Mouse (Mus musculus): ENCODE measurements around the gene Zfp534. TPM values are rescaled to one million over a fixed set of nuclear protein-coding genes. Genes with fewer than 3 reads are reported as not detected.

Zfp534 gene
- polyA plus RNA-seq, 1 experiment from 2014 or later: not detected

Other genes starting within 250 kb of the Zfp534 start
- 4.2 and 5.8 TPM in 2 replicates for gene Zfp982, start 210.1 kb downstream of the Zfp534 start, polyA plus RNA-seq (2014; fragmentation: Nextera tagmentation; extraction: Ambion mirVana)
- 0.38 and 0.39 TPM in 2 replicates for gene Gm16503, start 162.3 kb downstream of the Zfp534 start, polyA plus RNA-seq (2014; fragmentation: Nextera tagmentation; extraction: Ambion mirVana)
- gene Zfp985, start 149.3 kb downstream of the Zfp534 start, polyA plus RNA-seq (2014; fragmentation: Nextera tagmentation; extraction: Ambion mirVana): 0.08 and 0.17 TPM in 2 replicates
- 3.2 and 4.4 TPM in 2 replicates for gene Zfp979, start 60.0 kb downstream of the Zfp534 start, polyA plus RNA-seq (2014; fragmentation: Nextera tagmentation; extraction: Ambion mirVana)
- gene Zfp984, start 107.2 kb upstream of the Zfp534 start, polyA plus RNA-seq (2014; fragmentation: Nextera tagmentation; extraction: Ambion mirVana): 7.4 and 8.3 TPM in 2 replicates
- 4.6 and 6.9 TPM in 2 replicates for gene Zfp933, start 145.8 kb upstream of the Zfp534 start, polyA plus RNA-seq (2014; fragmentation: Nextera tagmentation; extraction: Ambion mirVana)
- gene Miip, start 166.3 kb upstream of the Zfp534 start, polyA plus RNA-seq (2014; fragmentation: Nextera tagmentation; extraction: Ambion mirVana): 23.9 and 25.6 TPM in 2 replicates
- gene Fv1, start 166.4 kb upstream of the Zfp534 start, polyA plus RNA-seq (2014; fragmentation: Nextera tagmentation; extraction: Ambion mirVana): 5.2 and 5.5 TPM in 2 replicates
- 37.0 and 37.5 TPM in 2 replicates for gene Mfn2, start 202.2 kb upstream of the Zfp534 start, polyA plus RNA-seq (2014; fragmentation: Nextera tagmentation; extraction: Ambion mirVana)
- gene Plod1, start 234.2 kb upstream of the Zfp534 start, polyA plus RNA-seq (2014; fragmentation: Nextera tagmentation; extraction: Ambion mirVana): 83.8 and 102 TPM in 2 replicates
- gene 2510039O18Rik, start 238.3 kb upstream of the Zfp534 start, polyA plus RNA-seq (2014; fragmentation: Nextera tagmentation; extraction: Ambion mirVana): 23.0 and 23.4 TPM in 2 replicates